Mouse (Mus musculus): Measurements from ENCODE around the gene Mettl24. TPM values are rescaled to one million over a fixed set of nuclear protein-coding genes. Genes with fewer than 3 reads are reported as not detected.

Gene Mettl24
- polyA plus RNA-seq, 1 experiment = 0.34 TPM

DNA sequence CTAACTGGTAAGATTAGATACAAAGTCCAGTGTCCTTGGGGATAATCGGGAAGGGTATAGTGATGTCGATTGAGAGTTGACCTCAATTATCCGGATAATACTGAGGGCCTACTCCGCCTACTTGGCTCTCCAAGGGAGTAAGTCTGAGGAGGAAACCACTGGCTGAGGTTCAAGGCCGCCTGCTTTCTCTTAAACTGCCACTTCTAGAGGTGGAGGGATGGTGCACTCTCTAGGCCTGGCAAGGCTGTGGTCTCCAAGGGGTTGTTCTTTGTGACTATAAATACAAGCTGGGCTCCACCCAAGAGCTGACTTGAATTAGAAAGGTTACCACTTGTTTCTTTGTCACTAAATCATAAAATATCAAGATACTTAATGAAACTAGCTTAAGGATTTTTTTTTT, 157.0 kb downstream of the Mettl24 start:
- H3K36me3 ChIP-seq (ENCODE audit: control insufficient read depth, insufficient read depth) = peaks cover 22% of the 10 kb centered on the region
- no peaks in the 10 kb centered on the region for H3K79me2 ChIP-seq (ENCODE audit: control insufficient read depth, insufficient read depth)
- no peak for TF ChIP-seq MYOD1 (IDR thresholded peaks at IDR 0.05; ENCODE audit: control insufficient read depth in 1 of 3, insufficient read length in 2 of 3, low read depth in 2 of 3)
- no peak for TF ChIP-seq MYOG (IDR thresholded peaks at IDR 0.05; ENCODE audit: control insufficient read depth in 1 of 3, insufficient read depth in 1 of 3, insufficient read length in 2 of 3, low read depth in 2 of 3)
- TF ChIP-seq REST (IDR thresholded peaks at IDR 0.05; ENCODE audit: insufficient read depth, insufficient read length) = no peak
- no peak for TF ChIP-seq TCF12 (IDR thresholded peaks at IDR 0.05; ENCODE audit: insufficient read depth, poor library complexity, severe bottlenecking)
- TF ChIP-seq MAX (IDR thresholded peaks at IDR 0.05; ENCODE audit: low read depth) = no peak
- TF ChIP-seq TCF3 (IDR thresholded peaks at IDR 0.05; ENCODE audit: insufficient read length, low read depth) = no peak
- no peak for TF ChIP-seq POLR2A (IDR thresholded peaks at IDR 0.05; ENCODE audit: insufficient read length, low read depth)
- no peak for TF ChIP-seq CEBPB (IDR thresholded peaks at IDR 0.05; ENCODE audit: insufficient read depth, poor library complexity, severe bottlenecking)
- TF ChIP-seq SRF (IDR thresholded peaks at IDR 0.05; ENCODE audit: control insufficient read depth, insufficient read length, low read depth) = no peak
- no peak for TF ChIP-seq E2F4 (IDR thresholded peaks at IDR 0.05; ENCODE audit: insufficient read depth)
- TF ChIP-seq USF1 (IDR thresholded peaks at IDR 0.05; ENCODE audit: low read depth) = no peak
- TF ChIP-seq POLR2AphosphoS2 (IDR thresholded peaks at IDR 0.05; ENCODE audit: insufficient read length, low read depth) = no peak

DNA sequence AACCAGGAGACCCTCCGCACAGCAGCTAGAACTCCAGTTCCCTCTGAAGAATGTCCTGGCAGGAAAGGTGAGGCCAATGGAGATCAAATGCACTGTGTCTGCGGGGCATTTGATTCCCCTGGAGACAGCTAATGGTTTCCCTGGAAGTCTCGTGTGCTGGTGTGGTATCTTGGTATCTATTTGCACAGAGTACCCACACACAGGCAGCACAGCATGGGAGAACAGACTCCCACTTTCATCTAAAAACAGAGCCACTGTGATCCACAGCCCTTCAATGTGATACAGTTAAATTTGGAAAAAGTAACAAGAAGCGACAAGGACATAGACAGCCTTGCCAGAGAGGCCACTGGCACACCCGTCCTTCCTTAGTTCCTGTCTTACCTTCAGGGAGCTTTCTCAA, 160.8 kb downstream of the Mettl24 start:
- H3K79me2 ChIP-seq (ENCODE audit: control insufficient read depth, insufficient read depth) = no peaks in the 10 kb centered on the region
- TF ChIP-seq MYOG (IDR thresholded peaks at IDR 0.05; ENCODE audit: control insufficient read depth in 1 of 3, insufficient read depth in 1 of 3, insufficient read length in 2 of 3, low read depth in 2 of 3) (no peak), USF1 (IDR thresholded peaks at IDR 0.05; ENCODE audit: low read depth) (no peak), TCF3 (IDR thresholded peaks at IDR 0.05; ENCODE audit: insufficient read length, low read depth) (no peak), SRF (IDR thresholded peaks at IDR 0.05; ENCODE audit: control insufficient read depth, insufficient read length, low read depth) (no peak), MYOD1 (IDR thresholded peaks at IDR 0.05; ENCODE audit: control insufficient read depth in 1 of 3, insufficient read length in 2 of 3, low read depth in 2 of 3) (no peak), REST (IDR thresholded peaks at IDR 0.05; ENCODE audit: insufficient read depth, insufficient read length) (no peak), POLR2A (IDR thresholded peaks at IDR 0.05; ENCODE audit: insufficient read length, low read depth) (no peak)
- H3ac ChIP-seq (ENCODE audit: control insufficient read depth, insufficient read length) = no peak overlapping the region
- no peak overlapping the region for H3K4me3 ChIP-seq
- H3K36me3 ChIP-seq (ENCODE audit: control insufficient read depth, insufficient read depth) = peaks cover 33% of the 10 kb centered on the region
- H3K4me2 ChIP-seq (ENCODE audit: low read depth) = no peak overlapping the region
- H3K27me3 ChIP-seq (ENCODE audit: control insufficient read depth, insufficient read depth, insufficient read length) = no peaks in the 10 kb centered on the region

More for the DNA sequence above, 157.0 kb downstream of the Mettl24 start:
- H3K4me2 ChIP-seq (ENCODE audit: low read depth) = no peak overlapping the region
- H3K4me3 ChIP-seq = no peak overlapping the region
- H3ac ChIP-seq (ENCODE audit: control insufficient read depth, insufficient read length) = no peak overlapping the region
- H3K27me3 ChIP-seq (ENCODE audit: control insufficient read depth, insufficient read depth, insufficient read length) = no peaks in the 10 kb centered on the region

DNA sequence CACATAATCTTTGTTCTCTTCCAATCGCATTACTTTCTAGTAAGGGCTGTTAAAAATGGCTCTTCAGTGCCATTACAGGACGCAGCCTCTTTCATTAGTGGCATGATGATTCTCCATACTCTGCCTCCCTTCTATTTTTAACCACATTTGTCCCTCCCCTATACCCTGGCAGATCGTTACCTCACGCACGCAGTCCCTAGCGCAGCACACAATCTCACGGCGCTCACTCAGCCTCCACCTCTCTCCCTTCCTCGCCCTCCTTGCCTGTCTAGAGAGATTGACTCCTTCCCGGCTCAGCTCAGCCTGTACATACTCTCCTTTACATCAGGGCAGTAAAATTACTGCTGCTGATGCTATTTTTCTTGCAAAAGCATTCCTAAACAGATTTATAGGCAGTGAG, 161.5 kb downstream of the Mettl24 start:
- Histone ChIP-seq H3K4me3 (no peak overlapping the region), H3K79me2 (ENCODE audit: control insufficient read depth, insufficient read depth) (no peaks in the 10 kb centered on the region)

GRCm38 (mm10) chr10:40845626-40846025, 162.5 kb downstream of the Mettl24 start:
- no peak for TF ChIP-seq MYOD1 (IDR thresholded peaks at IDR 0.05; ENCODE audit: control insufficient read depth in 1 of 3, insufficient read length in 2 of 3, low read depth in 2 of 3)
- no peak for TF ChIP-seq POLR2A (IDR thresholded peaks at IDR 0.05; ENCODE audit: insufficient read length, low read depth)
- TF ChIP-seq TCF12 (IDR thresholded peaks at IDR 0.05; ENCODE audit: insufficient read depth, poor library complexity, severe bottlenecking) = no peak
- TF ChIP-seq MAX (IDR thresholded peaks at IDR 0.05; ENCODE audit: low read depth) = no peak
- TF ChIP-seq TCF3 (IDR thresholded peaks at IDR 0.05; ENCODE audit: insufficient read length, low read depth) = no peak
- no peak for TF ChIP-seq SRF (IDR thresholded peaks at IDR 0.05; ENCODE audit: control insufficient read depth, insufficient read length, low read depth)
- TF ChIP-seq REST (IDR thresholded peaks at IDR 0.05; ENCODE audit: insufficient read depth, insufficient read length) = no peak
- no peak for TF ChIP-seq MYOG (IDR thresholded peaks at IDR 0.05; ENCODE audit: control insufficient read depth in 1 of 3, insufficient read depth in 1 of 3, insufficient read length in 2 of 3, low read depth in 2 of 3)
- no peak for TF ChIP-seq CEBPB (IDR thresholded peaks at IDR 0.05; ENCODE audit: insufficient read depth, poor library complexity, severe bottlenecking)
- no peak for TF ChIP-seq E2F4 (IDR thresholded peaks at IDR 0.05; ENCODE audit: insufficient read depth)
- TF ChIP-seq POLR2AphosphoS2 (IDR thresholded peaks at IDR 0.05; ENCODE audit: insufficient read length, low read depth) = no peak
- no peak for TF ChIP-seq USF1 (IDR thresholded peaks at IDR 0.05; ENCODE audit: low read depth)
- no peak overlapping the region for H3ac ChIP-seq (ENCODE audit: control insufficient read depth, insufficient read length)
- no peaks in the 10 kb centered on the region for H3K27me3 ChIP-seq (ENCODE audit: control insufficient read depth, insufficient read depth, insufficient read length)
- H3K79me2 ChIP-seq (ENCODE audit: control insufficient read depth, insufficient read depth) = no peaks in the 10 kb centered on the region
- peaks cover 38% of the 10 kb centered on the region for H3K36me3 ChIP-seq (ENCODE audit: control insufficient read depth, insufficient read depth)
- no peak overlapping the region for H3K4me2 ChIP-seq (ENCODE audit: low read depth)
- no peak overlapping the region for H3K4me3 ChIP-seq

More for the DNA sequence above, 161.5 kb downstream of the Mettl24 start:
- TF ChIP-seq REST (IDR thresholded peaks at IDR 0.05; ENCODE audit: insufficient read depth, insufficient read length) (no peak), TCF12 (IDR thresholded peaks at IDR 0.05; ENCODE audit: insufficient read depth, poor library complexity, severe bottlenecking) (no peak), USF1 (IDR thresholded peaks at IDR 0.05; ENCODE audit: low read depth) (no peak), TCF3 (IDR thresholded peaks at IDR 0.05; ENCODE audit: insufficient read length, low read depth) (no peak), MYOG (IDR thresholded peaks at IDR 0.05; ENCODE audit: control insufficient read depth in 1 of 3, insufficient read depth in 1 of 3, insufficient read length in 2 of 3, low read depth in 2 of 3) (no peak), POLR2AphosphoS2 (IDR thresholded peaks at IDR 0.05; ENCODE audit: insufficient read length, low read depth) (no peak), SRF (IDR thresholded peaks at IDR 0.05; ENCODE audit: control insufficient read depth, insufficient read length, low read depth) (no peak), MYOD1 (IDR thresholded peaks at IDR 0.05; ENCODE audit: control insufficient read depth in 1 of 3, insufficient read length in 2 of 3, low read depth in 2 of 3) (no peak), MAX (IDR thresholded peaks at IDR 0.05; ENCODE audit: low read depth) (no peak), CEBPB (IDR thresholded peaks at IDR 0.05; ENCODE audit: insufficient read depth, poor library complexity, severe bottlenecking) (no peak), E2F4 (IDR thresholded peaks at IDR 0.05; ENCODE audit: insufficient read depth) (no peak), POLR2A (IDR thresholded peaks at IDR 0.05; ENCODE audit: insufficient read length, low read depth) (no peak)
- no peak overlapping the region for H3K4me2 ChIP-seq (ENCODE audit: low read depth)
- H3ac ChIP-seq (ENCODE audit: control insufficient read depth, insufficient read length) = no peak overlapping the region
- no peaks in the 10 kb centered on the region for H3K27me3 ChIP-seq (ENCODE audit: control insufficient read depth, insufficient read depth, insufficient read length)
- H3K36me3 ChIP-seq (ENCODE audit: control insufficient read depth, insufficient read depth) = peaks cover 38% of the 10 kb centered on the region

Data from myocyte (in vitro differentiated cells).